Mouse (Mus musculus) midbrain, embryonic 14.5 days (tissue): ENCODE data around the gene Lrrc3b. TPM values are rescaled to one million over a fixed set of nuclear protein-coding genes. Genes with fewer than 3 reads are reported as not detected.

ENCODE experiments used
- ATAC-seq: fragments of 200-750 bp; cut with Nextera tagmentation; 2 replicates; pipeline ENCODE4 v1.8.0; 2017; ENCODE audit warnings: moderate number of reproducible peaks, moderate library complexity; ENCODE audit not compliant: low FRiP score, low TSS enrichment
- DNase-seq: peaks from one replicate; pipeline ENCODE4 v3.0.0-alpha.2; 2015
- H3K27ac ChIP-seq: fragments of 300-500 bp; sonication (generic); replicated peaks from 2 replicates; pipeline ENCODE4 v1.5.1; 2014; ENCODE audit warnings: mild to moderate bottlenecking, low read depth, low read length, moderate library complexity
- H3K27me3 ChIP-seq: fragments of 300-500 bp; sonication (generic); 2 replicates; pipeline ENCODE4 v1.6.1; 2014; ENCODE audit warnings: low read length, control low read depth, mixed read lengths; ENCODE audit not compliant: control insufficient read depth, insufficient read depth
- H3K36me3 ChIP-seq: fragments of 300-500 bp; sonication (generic); 2 replicates; pipeline ENCODE4 v1.6.1; 2014; ENCODE audit warnings: low read length, control low read depth; ENCODE audit not compliant: control insufficient read depth, insufficient read depth
- H3K4me1 ChIP-seq: fragments of 300-500 bp; sonication (generic); 2 replicates; pipeline ENCODE4 v1.6.1; 2014; ENCODE audit warnings: mild to moderate bottlenecking, antibody characterized with exemption, low read length, control low read depth; ENCODE audit not compliant: control insufficient read depth, insufficient read depth
- H3K4me2 ChIP-seq: fragments of 300-500 bp; sonication (generic); 2 replicates; pipeline ENCODE4 v1.6.1; 2014; ENCODE audit warnings: mild to moderate bottlenecking, low read length, moderate library complexity
- H3K4me3 ChIP-seq: fragments of 300-500 bp; sonication (generic); replicated peaks from 2 replicates; pipeline ENCODE4 v1.5.1; 2014; ENCODE audit warnings: low read depth, low read length
- H3K9ac ChIP-seq: fragments of 300-500 bp; sonication (generic); replicated peaks from 2 replicates; pipeline ENCODE4 v1.6.1; 2014; ENCODE audit warnings: mild to moderate bottlenecking, low read length, moderate library complexity
- H3K9me3 ChIP-seq: fragments of 300-500 bp; sonication (generic); 2 replicates; pipeline ENCODE4 v1.6.1; 2016; ENCODE audit warnings: low read length, control low read depth, mixed read lengths; ENCODE audit not compliant: control insufficient read depth
- WGBS: fragments of 180-500 bp; shearing (Covaris S2); extraction: QIAGEN DNeasy Blood & Tissue Kit; methylation state at CpG from one replicate; pipeline ENCODE4 v1.1.7; 2014; 5-methylcytosine and 5-hydroxymethylcytosine counted together
- polyA plus RNA-seq: library from polyadenylated mRNA; unstranded; fragments of >200 nt; fragmentation: Nextera tagmentation; extraction: Ambion mirVana; gene quantifications from 2 replicates; pipeline ENCODE4 v1.2.1, GENCODE M21; 2014

The Lrrc3b gene
- polyA plus RNA-seq, 1 experiment from 2014 or later = 15.5 TPM

DNA sequence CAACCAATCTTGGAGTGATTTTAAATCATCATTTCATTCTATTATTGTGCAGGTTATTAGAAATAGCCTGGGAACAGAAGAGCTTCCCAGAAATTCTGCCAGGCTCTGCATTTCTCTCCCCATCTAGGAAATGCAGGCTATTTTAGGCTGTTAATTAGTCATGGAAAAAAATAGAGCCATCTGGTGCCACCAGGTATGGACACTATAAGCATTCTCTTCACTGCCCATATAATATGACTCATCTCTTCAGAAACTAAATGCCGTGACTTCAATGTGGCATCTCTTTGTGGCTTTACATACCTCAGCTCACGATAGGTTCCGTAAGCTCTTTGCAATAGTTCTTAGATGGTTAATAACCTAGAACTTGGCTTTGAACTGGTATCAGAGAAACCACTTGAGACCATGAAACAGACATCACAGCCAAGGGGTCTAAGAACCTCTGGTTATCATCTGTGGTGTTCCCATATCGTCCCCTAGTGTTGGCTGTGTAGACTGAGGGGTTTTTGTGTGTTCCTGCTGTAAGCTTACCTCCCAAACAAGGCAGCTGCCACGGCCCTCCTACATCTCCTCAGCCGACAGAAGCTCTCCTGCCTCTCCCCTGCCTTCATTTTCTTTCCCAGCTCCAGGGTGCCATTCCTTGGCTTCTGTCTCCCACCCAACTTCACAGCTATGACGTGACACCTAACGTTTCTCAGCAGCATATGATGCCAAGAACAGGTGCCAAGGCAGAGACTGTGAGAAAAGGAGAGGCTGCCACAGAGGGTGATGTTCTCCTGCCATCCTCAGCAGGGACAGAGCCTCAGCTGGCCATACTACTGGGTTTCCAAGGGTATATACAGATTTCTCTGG, 27.9 kb downstream of the Lrrc3b start:
- no peak for ATAC-seq
- 72% methylated on average over 8 of the region's 8 CpGs for WGBS

DNA sequence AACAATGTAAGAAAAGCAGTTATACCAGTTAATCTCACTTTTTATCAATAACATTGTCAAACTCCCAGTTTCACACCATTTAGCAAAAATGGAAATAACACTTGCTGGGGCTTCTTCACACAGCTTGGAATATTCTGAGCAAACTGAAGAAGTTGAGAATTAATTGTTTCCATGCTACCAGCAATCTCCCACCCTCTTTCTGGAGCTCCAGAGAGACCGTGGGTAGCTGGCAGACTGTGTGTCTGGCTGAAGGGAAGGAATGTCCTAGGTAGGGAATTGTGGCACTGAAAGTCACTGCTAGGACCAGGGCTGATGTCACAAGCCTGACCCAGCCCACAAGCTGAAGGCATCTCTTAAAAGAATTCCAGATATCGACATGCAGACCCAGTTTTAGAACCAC, 53.3 kb downstream of the Lrrc3b start:
- no peak overlapping the region for H3K27ac ChIP-seq
- H3K9me3 ChIP-seq = no peaks in the 10 kb centered on the region
- ATAC-seq = no peak
- no peaks in the 10 kb centered on the region for H3K36me3 ChIP-seq
- H3K27me3 ChIP-seq = no peaks in the 10 kb centered on the region
- H3K9ac ChIP-seq = no peak overlapping the region
- no peak overlapping the region for H3K4me2 ChIP-seq
- H3K4me3 ChIP-seq = no peak overlapping the region
- 89% methylated on average over 2 of the region's 2 CpGs for WGBS
- DNase-seq = no peak
- no peaks in the 10 kb centered on the region for H3K4me1 ChIP-seq

More for the DNA sequence above, 27.9 kb downstream of the Lrrc3b start:
- Histone ChIP-seq H3K27me3 (no peaks in the 10 kb centered on the region), H3K4me1 (no peaks in the 10 kb centered on the region), H3K4me2 (no peak overlapping the region), H3K9ac (no peak overlapping the region), H3K9me3 (no peaks in the 10 kb centered on the region), H3K4me3 (no peak overlapping the region), H3K27ac (no peak overlapping the region), H3K36me3 (no peaks in the 10 kb centered on the region)
- DNase-seq = no peak

DNA sequence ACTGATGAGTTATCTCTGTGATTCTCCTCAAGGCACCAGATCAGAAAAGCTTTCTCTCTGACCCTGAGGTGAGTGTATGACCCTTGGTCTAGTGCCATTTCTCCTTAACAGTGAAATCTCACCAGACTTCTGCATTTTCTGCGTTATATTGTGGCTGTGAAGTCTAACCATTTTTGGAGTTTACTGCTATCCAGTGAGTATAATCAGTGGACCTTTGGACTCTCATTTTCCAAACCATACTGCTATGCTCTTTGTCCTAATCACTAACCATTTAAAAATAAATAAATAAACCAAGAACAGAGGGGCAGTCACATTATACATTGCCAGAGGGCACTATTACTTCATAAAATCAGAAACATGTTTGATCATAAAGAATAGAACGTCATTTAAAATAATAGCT, 53.8 kb downstream of the Lrrc3b start:
- no peak overlapping the region for H3K4me2 ChIP-seq
- H3K27ac ChIP-seq = no peak overlapping the region
- no peaks in the 10 kb centered on the region for H3K4me1 ChIP-seq
- 80% methylated on average over 2 of the region's 2 CpGs for whole genome bisulfite sequencing
- DNase-seq (no peak), ATAC-seq (no peak)
- H3K4me3 ChIP-seq = no peak overlapping the region
- no peak overlapping the region for H3K9ac ChIP-seq
- H3K9me3 ChIP-seq = no peaks in the 10 kb centered on the region
- H3K27me3 ChIP-seq = no peaks in the 10 kb centered on the region
- no peaks in the 10 kb centered on the region for H3K36me3 ChIP-seq

DNA sequence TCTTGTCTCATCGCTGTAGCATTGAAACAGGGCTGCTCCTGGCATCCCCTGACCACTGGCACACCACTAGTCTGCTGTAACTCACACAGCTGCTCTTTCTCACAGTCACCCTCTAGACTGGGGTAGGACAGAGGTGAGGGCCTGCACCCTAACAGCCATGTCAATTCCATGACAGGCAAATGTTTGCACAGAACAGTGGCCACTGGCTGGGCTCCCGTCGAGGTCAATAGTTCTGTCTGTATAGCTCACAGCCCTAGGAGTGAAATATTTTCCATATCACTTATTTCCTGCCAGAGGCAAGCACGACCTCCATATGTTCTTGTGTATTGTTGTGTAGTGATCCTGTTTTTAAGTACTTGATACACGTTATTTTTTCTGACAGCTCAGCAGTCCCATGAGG, 54.3 kb downstream of the Lrrc3b start:
- no peak overlapping the region for H3K4me3 ChIP-seq
- H3K9me3 ChIP-seq = no peaks in the 10 kb centered on the region
- H3K4me1 ChIP-seq = no peaks in the 10 kb centered on the region
- H3K27me3 ChIP-seq = no peaks in the 10 kb centered on the region
- no peak overlapping the region for H3K27ac ChIP-seq
- DNase-seq (no peak), ATAC-seq (no peak)
- H3K36me3 ChIP-seq = no peaks in the 10 kb centered on the region
- no peak overlapping the region for H3K9ac ChIP-seq
- 73% methylated on average over 5 of the region's 5 CpGs for WGBS
- no peak overlapping the region for H3K4me2 ChIP-seq

DNA sequence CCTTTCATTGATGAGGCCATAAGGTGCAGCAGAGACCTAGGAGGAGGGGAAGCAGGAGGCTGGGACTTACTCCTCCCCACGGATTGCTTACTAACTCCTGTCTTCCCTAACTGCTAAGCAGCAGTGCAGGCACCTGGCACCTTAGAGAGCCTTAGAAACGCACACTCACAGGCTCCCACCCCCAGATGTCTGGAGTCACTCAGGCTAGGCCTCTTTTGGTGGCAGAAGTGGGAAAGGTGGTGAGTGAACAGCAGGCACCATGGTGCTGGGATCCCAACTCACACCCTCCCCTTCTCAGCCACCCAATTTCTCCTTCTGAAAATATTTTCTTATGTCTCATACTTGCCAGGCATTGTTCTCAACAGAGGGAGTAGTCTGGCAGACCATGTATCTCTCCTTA, 55.7 kb downstream of the Lrrc3b start:
- Histone ChIP-seq H3K27ac (no peak overlapping the region), H3K9ac (no peak overlapping the region), H3K4me1 (no peaks in the 10 kb centered on the region), H3K4me2 (no peak overlapping the region), H3K36me3 (no peaks in the 10 kb centered on the region), H3K27me3 (no peaks in the 10 kb centered on the region), H3K4me3 (no peak overlapping the region), H3K9me3 (no peaks in the 10 kb centered on the region)
- 66% methylated on average over 2 of the region's 2 CpGs for WGBS
- ATAC-seq (no peak), DNase-seq (no peak)

DNA sequence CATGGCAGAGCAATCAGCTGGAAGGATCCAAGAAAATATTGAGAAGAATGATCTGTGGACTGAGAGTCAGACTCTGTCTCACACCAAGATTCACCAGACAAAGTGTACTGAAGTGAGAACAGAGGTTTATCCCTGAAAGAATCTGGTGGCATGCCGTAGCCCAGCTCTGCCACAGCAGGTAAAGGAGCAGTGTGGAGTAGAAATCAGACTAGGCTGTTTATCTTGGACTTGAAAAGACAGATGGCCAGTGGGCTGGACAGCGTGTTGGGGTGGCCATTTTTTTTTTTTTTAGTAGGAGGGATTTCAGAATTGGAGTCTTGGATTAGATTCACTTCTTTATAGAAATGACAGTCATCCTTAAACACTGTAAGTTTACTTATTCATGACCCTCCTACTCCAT, 61.4 kb downstream of the Lrrc3b start:
- H3K4me2 ChIP-seq = no peak overlapping the region
- ATAC-seq = no peak
- WGBS = 77% methylated on average over 2 of the region's 2 CpGs
- no peak overlapping the region for H3K9ac ChIP-seq
- H3K27me3 ChIP-seq = no peaks in the 10 kb centered on the region
- no peak overlapping the region for H3K4me3 ChIP-seq
- no peak for DNase-seq
- H3K9me3 ChIP-seq = no peaks in the 10 kb centered on the region
- H3K27ac ChIP-seq = no peak overlapping the region
- H3K4me1 ChIP-seq = no peaks in the 10 kb centered on the region
- H3K36me3 ChIP-seq = no peaks in the 10 kb centered on the region

DNA sequence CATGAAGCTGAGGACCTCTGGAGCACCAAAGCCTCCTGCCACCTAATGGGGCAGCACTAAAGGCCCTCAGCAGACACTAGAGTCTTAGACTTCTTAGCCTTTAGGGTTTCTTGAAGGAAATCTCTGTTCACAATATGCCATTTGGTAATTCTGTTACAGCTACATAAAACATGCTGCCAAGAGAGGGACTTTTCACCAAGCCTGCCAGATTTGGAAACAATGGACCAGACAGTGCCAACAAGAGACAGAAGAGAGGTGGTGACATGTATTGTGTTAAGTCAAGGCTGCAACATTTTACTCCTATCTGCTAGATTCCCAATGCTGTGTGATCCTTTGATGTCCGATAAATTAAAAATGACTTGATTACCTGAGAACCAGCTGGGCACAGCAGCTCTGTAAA, 62.0 kb downstream of the Lrrc3b start:
- H3K9ac ChIP-seq = no peak overlapping the region
- H3K4me3 ChIP-seq = no peak overlapping the region
- no peak overlapping the region for H3K4me2 ChIP-seq
- no peaks in the 10 kb centered on the region for H3K36me3 ChIP-seq
- H3K9me3 ChIP-seq = no peaks in the 10 kb centered on the region
- no peak overlapping the region for H3K27ac ChIP-seq
- ATAC-seq = no peak
- WGBS = 93% methylated on average over 1 of the region's 1 CpGs
- no peak for DNase-seq
- no peaks in the 10 kb centered on the region for H3K27me3 ChIP-seq
- H3K4me1 ChIP-seq = no peaks in the 10 kb centered on the region

DNA sequence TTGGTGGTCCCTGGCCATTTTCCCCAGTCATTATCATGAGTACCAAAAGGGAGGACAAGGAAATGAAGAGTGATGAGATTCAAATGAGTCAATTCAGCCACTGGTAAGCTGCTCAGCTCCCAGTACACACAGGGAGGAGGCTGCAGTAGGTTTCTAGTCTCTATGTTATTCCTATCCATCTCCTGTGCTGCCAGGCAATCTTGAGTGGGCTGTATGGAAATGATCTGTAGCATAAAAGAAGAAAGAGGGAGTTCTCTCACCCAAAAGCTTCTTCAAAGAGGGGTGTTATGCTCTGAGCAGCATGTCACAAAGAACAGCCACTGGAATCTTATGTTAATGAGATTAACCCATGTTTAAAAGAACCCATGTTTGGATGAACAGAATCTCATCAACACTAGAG, 64.5 kb downstream of the Lrrc3b start:
- DNase-seq (no peak), ATAC-seq (no peak)
- no peaks in the 10 kb centered on the region for H3K9me3 ChIP-seq
- no peaks in the 10 kb centered on the region for H3K4me1 ChIP-seq
- no peak overlapping the region for H3K9ac ChIP-seq
- no peaks in the 10 kb centered on the region for H3K36me3 ChIP-seq
- H3K27ac ChIP-seq = no peak overlapping the region
- H3K4me2 ChIP-seq = no peak overlapping the region
- H3K27me3 ChIP-seq = no peaks in the 10 kb centered on the region
- H3K4me3 ChIP-seq = no peak overlapping the region

DNA sequence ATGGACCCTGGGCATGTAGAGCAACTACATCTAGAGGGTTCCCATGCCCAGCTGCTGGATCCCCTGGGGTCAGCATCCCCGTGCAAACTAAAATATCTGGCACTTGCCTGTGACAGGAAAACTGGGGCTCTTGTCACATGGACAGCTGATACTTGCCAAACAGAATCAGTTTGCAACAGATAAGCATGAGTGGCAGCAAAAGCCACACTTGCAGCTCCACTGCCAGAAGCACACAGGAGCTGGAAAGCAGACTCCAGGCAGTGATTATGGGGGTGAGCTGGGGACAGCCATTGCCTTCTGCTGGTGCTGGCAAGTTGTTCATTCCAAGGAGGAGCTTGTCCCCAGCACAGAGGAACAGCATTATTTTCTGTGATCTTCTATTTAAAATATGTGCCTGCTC, 65.8 kb downstream of the Lrrc3b start:
- H3K9me3 ChIP-seq = no peaks in the 10 kb centered on the region
- DNase-seq (no peak), ATAC-seq (no peak)
- H3K9ac ChIP-seq = no peak overlapping the region
- no peak overlapping the region for H3K4me2 ChIP-seq
- no peaks in the 10 kb centered on the region for H3K4me1 ChIP-seq
- H3K27me3 ChIP-seq = no peaks in the 10 kb centered on the region
- H3K27ac ChIP-seq = no peak overlapping the region
- no peaks in the 10 kb centered on the region for H3K36me3 ChIP-seq
- 70% methylated on average over 1 of the region's 1 CpGs for WGBS
- no peak overlapping the region for H3K4me3 ChIP-seq
